Mouse (Mus musculus) cerebellum, adult 2 months (tissue): ENCODE data around the gene Fam83g. TPM values are rescaled to one million over a fixed set of nuclear protein-coding genes. Genes with fewer than 3 reads are reported as not detected.
A peak's percentile ranks its signal among the peaks of the same experiment; 100 is the strongest.

ENCODE experiments used
- DNase-seq, 2 experiments: peaks; one replicate each; pipeline ENCODE4 v3.0.0; 2021
- H3K27ac ChIP-seq: fragments of 200-500 bp; 2 replicates; pipeline ENCODE4 v1.5.1; 2012; ENCODE audit warnings: low read length, control low read depth, inconsistent platforms; ENCODE audit not compliant: insufficient read depth
- H3K27me3 ChIP-seq: fragments of 200-500 bp; 2 replicates; pipeline ENCODE4 v1.6.1; 2012; ENCODE audit warnings: inconsistent platforms, mild to moderate bottlenecking, low read length, moderate library complexity; ENCODE audit not compliant: control insufficient read depth, insufficient read depth
- H3K4me1 ChIP-seq: fragments of 200-500 bp; 2 replicates; pipeline ENCODE4 v1.6.1; 2011; ENCODE audit warnings: low read length; ENCODE audit not compliant: control insufficient read depth, insufficient read depth
- H3K4me3 ChIP-seq: fragments of 200-500 bp; replicated peaks from 2 replicates; pipeline ENCODE3; 2011; ENCODE audit warnings: mild to moderate bottlenecking, low read depth, low read length, control low read depth; ENCODE audit not compliant: insufficient read depth
- CTCF ChIP-seq: fragments of 200-500 bp; IDR thresholded peaks from 2 replicates; pipeline ENCODE4 v1.5.1; 2011; ENCODE audit warnings: low read depth, mild to moderate bottlenecking, control low read depth, low read length, moderate library complexity, borderline replicate concordance; ENCODE audit not compliant: insufficient read depth
- POLR2A ChIP-seq: fragments of 200-500 bp; IDR thresholded peaks from 2 replicates; pipeline ENCODE4 v1.6.1; 2011; ENCODE audit warnings: low read length, control low read depth, borderline replicate concordance; ENCODE audit not compliant: insufficient read depth
- WGBS: fragments of 180-500 bp; shearing (Covaris S2); methylation state at CpG from one replicate; pipeline ENCODE4 v1.1.7; 2018; 5-methylcytosine and 5-hydroxymethylcytosine counted together
- polyA plus RNA-seq: library from polyadenylated mRNA; depleted of rRNA; stranded (reverse); fragments of >200 nt; gene quantifications from 2 replicates; pipeline ENCODE4 v1.2.3, GENCODE M21; 2012

Gene Fam83g
- polyA plus RNA-seq, 1 experiment, result 0.08 TPM

DNA sequence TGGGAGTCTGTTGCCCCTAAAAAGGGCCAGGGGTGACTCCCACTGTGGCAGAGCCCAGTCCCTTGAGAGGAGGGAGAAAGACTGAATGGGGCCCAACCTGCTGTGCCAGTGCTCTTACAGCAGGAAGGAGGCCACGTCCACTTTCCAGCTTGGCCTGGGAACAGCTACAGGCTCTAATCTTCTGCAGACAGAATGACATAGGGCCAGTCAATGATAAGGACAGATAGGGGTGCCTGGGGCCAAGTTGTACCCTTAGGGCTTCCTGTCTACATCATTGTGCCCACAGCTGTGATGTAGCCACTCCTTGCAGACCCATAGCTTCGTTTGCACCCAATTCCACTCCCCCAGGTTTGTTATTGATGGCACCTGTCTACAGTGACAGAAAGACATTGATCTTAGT, 2.2 kb downstream of the Fam83g start:
- Histone ChIP-seq H3K27ac (no peak overlapping the region), H3K4me1 (no peaks in the 10 kb centered on the region), H3K4me3 (no peak overlapping the region), H3K27me3 (peaks cover 2% of the 10 kb centered on the region; the same call in 1 of the 2 replicates)
- no peak for DNase-seq
- 87% methylated on average over 2 of the region's 2 CpGs for WGBS
- TF ChIP-seq CTCF (no peak), POLR2A (no peak)

DNA sequence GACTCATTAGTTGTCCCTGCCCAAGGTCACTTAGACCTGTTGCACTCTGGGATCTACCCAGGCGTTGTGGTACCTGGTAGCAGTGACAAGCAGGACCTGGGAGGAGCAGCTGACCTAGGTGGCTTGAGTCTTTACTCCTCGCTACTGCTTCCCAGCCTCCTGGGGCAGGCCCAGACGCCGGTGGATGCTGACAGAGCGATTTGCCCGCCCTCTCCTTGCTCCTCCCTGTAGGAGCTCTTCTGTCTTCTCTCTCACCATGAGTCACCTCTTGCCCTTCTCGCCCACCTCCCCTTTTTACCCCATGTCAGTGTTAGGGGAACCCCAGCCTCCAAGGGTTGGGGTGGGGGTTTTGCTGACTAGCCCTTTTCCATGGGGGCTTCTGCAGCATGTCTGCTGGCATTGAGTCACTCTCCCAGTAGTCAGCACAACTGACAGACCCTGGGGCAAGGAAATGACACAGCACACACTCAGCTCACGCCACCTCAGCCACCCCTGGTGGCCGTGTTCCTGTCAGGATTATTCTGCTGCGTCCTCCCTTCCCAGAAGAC, 3.1 kb downstream of the Fam83g start:
- no peak for TF ChIP-seq CTCF
- TF ChIP-seq POLR2A, result no peak

DNA sequence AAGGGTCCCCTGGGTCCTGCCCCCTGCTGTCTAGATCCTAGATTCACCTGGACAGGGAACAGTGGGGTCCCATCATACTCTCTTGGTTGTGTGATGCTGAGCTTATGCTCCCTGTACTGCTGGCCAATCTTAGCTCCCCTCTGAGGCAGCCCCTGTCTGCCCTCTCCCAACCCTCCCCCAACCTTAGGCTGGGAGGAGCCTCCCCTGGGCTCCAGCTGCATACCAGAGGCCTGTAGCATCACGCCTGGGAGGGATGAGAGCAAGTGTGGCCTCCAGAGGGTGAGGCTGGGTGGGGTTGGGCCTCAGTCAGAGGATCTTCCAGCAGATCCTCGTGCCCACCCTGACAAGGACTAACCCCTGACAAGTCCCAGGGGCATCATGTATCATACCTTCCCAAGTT, 3.7 kb downstream of the Fam83g start:
- Histone ChIP-seq H3K27me3 (peaks cover 2% of the 10 kb centered on the region; the same call in 1 of the 2 replicates), H3K27ac (no peak overlapping the region), H3K4me1 (peaks cover 1% of the 10 kb centered on the region; the same call in 1 of the 2 replicates), H3K4me3 (no peak overlapping the region)
- DNase-seq, result no peak
- WGBS, result 89% methylated on average over 2 of the region's 2 CpGs
- no peak for TF ChIP-seq POLR2A
- TF ChIP-seq CTCF, result no peak

More for the DNA sequence above, 3.1 kb downstream of the Fam83g start:
- H3K27me3 ChIP-seq, result peaks cover 2% of the 10 kb centered on the region; the same call in 1 of the 2 replicates
- no peaks in the 10 kb centered on the region for H3K4me1 ChIP-seq
- WGBS, result 83% methylated on average over 10 of the region's 10 CpGs
- DNase-seq, result no peak
- H3K27ac ChIP-seq, result no peak overlapping the region
- no peak overlapping the region for H3K4me3 ChIP-seq

DNA sequence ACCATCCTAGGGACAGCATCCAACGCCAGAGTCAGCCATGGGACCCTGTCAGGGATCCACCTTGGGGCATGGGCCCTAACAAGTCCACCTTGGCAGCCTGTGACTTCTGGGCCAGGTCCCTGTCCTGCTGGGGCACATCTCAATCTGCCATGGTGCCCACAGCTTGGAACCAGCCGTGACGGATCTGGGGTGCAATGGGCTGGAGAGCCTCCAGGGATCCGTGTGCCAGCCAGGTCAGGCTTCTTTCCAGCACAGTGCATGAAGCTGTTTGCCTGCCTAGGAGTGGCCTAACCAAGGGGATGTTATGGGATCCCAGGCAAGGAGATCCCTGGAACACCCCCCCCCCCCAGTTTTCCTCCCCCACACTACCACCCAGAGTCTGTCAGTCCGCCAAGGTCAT, 9.1 kb downstream of the Fam83g start:
- peak; percentile 75 to 78 for DNase-seq
- TF ChIP-seq POLR2A, result no peak
- TF ChIP-seq CTCF, result no peak; the same call in 1 of the 2 replicates
- Histone ChIP-seq H3K27ac (no peak overlapping the region), H3K4me3 (no peak overlapping the region), H3K4me1 (peaks cover 46% of the 10 kb centered on the region), H3K27me3 (no peaks in the 10 kb centered on the region)
- WGBS, result 13% methylated on average over 5 of the region's 5 CpGs

DNA sequence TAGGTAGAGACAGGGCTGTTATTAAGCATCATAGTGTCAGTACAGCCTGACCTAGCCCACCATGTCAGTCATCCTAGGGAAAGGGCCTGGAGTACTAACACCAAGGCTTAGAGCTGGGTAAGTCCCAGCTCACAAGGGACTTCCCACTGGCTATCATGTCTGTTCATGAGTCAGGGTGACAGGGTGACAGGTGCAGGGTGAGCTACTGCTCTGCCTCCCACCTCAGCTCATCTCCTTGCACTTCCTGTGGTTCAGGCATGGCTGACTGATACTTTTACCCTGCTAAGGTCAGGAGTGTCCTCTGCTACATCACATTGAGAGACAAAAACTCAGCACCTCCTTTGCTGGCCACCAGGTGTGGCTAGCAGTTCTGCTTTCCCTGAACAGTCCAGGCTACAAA, 15.0 kb downstream of the Fam83g start:
- Histone ChIP-seq H3K27me3 (no peaks in the 10 kb centered on the region), H3K27ac (no peak overlapping the region), H3K4me3 (no peak overlapping the region), H3K4me1 (peaks cover 50% of the 10 kb centered on the region)
- no peak for TF ChIP-seq POLR2A
- no peak for TF ChIP-seq CTCF
- no peak for DNase-seq

DNA sequence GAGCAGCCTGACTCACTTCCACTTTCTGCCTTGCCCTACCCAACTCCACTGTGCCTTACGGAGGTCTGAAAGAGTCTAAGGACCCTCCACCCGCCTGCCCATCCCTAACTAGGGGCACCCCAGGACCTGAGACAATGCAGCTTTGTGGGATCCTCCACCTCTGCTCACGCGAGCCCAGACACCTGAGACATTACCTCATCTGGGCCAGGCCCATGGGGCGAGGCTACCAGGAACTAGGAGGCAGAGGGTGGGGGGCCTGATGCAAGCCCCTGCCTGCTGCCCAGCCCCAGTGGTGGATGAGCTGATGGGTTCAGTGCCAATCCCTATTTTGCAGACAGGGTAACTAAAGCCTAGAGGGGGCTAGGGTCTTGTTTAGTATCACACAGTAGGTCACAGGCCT, 15.6 kb downstream of the Fam83g start:
- Histone ChIP-seq H3K4me1 (peaks cover 44% of the 10 kb centered on the region), H3K27me3 (no peaks in the 10 kb centered on the region), H3K27ac (no peak overlapping the region), H3K4me3 (no peak overlapping the region)
- over 99% methylated on average over 5 of the region's 5 CpGs for WGBS
- no peak for TF ChIP-seq CTCF
- no peak for TF ChIP-seq POLR2A
- DNase-seq, result no peak

GRCm38 (mm10) chr11:61699933-61700332, 16.0 kb downstream of the Fam83g start:
- 8% methylated on average over 4 of the region's 4 CpGs for WGBS
- Histone ChIP-seq H3K27ac (no peak overlapping the region), H3K4me1 (peaks cover 40% of the 10 kb centered on the region), H3K4me3 (no peak overlapping the region), H3K27me3 (no peaks in the 10 kb centered on the region)
- no peak for TF ChIP-seq CTCF
- TF ChIP-seq POLR2A, result no peak
- peak; percentile 66 to 74 for DNase-seq

- DNase-seq, result no peak
Measured at GRCm38 (mm10) chr11:61701696-61702095, 17.8 kb downstream of the Fam83g start.

GRCm38 (mm10) chr11:61702494-61702893, 18.6 kb downstream of the Fam83g start:
- H3K27me3 ChIP-seq, result no peaks in the 10 kb centered on the region
- DNase-seq, result no peak
- H3K4me3 ChIP-seq, result no peak overlapping the region
- H3K4me1 ChIP-seq, result peaks cover 18% of the 10 kb centered on the region
- WGBS, result 36% methylated on average over 5 of the region's 5 CpGs
- no peak overlapping the region for H3K27ac ChIP-seq
- TF ChIP-seq POLR2A, result no peak
- no peak for TF ChIP-seq CTCF

More at GRCm38 (mm10) chr11:61701696-61702095, 17.8 kb downstream of the Fam83g start:
- H3K27me3 ChIP-seq, result no peaks in the 10 kb centered on the region
- H3K4me1 ChIP-seq, result peaks cover 24% of the 10 kb centered on the region
- TF ChIP-seq POLR2A, result no peak
- TF ChIP-seq CTCF, result no peak
- 91% methylated on average over 5 of the region's 5 CpGs for WGBS
- no peak overlapping the region for H3K27ac ChIP-seq
- H3K4me3 ChIP-seq, result no peak overlapping the region
